Mouse (Mus musculus): ENCODE measurements at regions not wholly inside any gene's neighbourhood (a gene's known extent, or its start where the extent isn't known, plus 50 kb on each side); places are given as distances from the start of the nearest gene placed in this dataset.

DNA sequence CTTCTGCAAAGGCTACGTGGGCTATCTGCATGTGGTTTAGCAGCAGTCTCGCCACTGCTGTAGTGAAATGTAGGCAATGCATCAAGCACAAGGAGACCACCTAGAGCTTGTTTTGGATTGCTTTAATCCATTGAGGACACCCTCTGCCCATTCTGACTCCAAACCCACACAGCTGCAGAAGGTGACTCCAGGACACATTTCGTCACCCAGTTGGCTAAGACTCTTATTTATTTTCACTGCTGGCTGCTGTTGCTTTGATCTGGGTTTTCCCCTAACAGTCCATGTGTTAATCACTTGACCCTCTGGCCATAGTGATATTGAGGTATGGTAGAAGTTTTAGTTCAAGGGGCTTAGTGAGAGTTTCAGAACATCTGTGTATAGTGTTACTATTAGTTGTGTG lies 179.2 kb upstream of the Gm5148 start:
- Histone ChIP-seq H3K79me2 (ENCODE audit: control insufficient read depth, insufficient read depth) (no peaks in the 10 kb centered on the region), H3K27me3 (ENCODE audit: control insufficient read depth, insufficient read depth, insufficient read length) (no peaks in the 10 kb centered on the region), H3K36me3 (ENCODE audit: control insufficient read depth, insufficient read depth) (no peaks in the 10 kb centered on the region), H3K4me3 (no peak overlapping the region), H3K4me2 (ENCODE audit: low read depth) (no peak overlapping the region), H3ac (ENCODE audit: control insufficient read depth, insufficient read length) (no peak overlapping the region)
- TF ChIP-seq SRF (IDR thresholded peaks at IDR 0.05; ENCODE audit: control insufficient read depth, insufficient read length, low read depth) (no peak), MYOG (IDR thresholded peaks at IDR 0.05; ENCODE audit: control insufficient read depth in 1 of 3, insufficient read depth in 1 of 3, insufficient read length in 2 of 3, low read depth in 2 of 3) (no peak), POLR2AphosphoS2 (IDR thresholded peaks at IDR 0.05; ENCODE audit: insufficient read length, low read depth) (no peak), REST (IDR thresholded peaks at IDR 0.05; ENCODE audit: insufficient read depth, insufficient read length) (no peak), POLR2A (IDR thresholded peaks at IDR 0.05; ENCODE audit: insufficient read length, low read depth) (no peak), TCF12 (IDR thresholded peaks at IDR 0.05; ENCODE audit: insufficient read depth, poor library complexity, severe bottlenecking) (no peak), E2F4 (IDR thresholded peaks at IDR 0.05; ENCODE audit: insufficient read depth) (no peak), MAX (IDR thresholded peaks at IDR 0.05; ENCODE audit: low read depth) (no peak), CEBPB (IDR thresholded peaks at IDR 0.05; ENCODE audit: insufficient read depth, poor library complexity, severe bottlenecking) (no peak), TCF3 (IDR thresholded peaks at IDR 0.05; ENCODE audit: insufficient read length, low read depth) (no peak), MYOD1 (IDR thresholded peaks at IDR 0.05; ENCODE audit: control insufficient read depth in 1 of 3, insufficient read length in 2 of 3, low read depth in 2 of 3) (no peak), USF1 (IDR thresholded peaks at IDR 0.05; ENCODE audit: low read depth) (no peak)

DNA sequence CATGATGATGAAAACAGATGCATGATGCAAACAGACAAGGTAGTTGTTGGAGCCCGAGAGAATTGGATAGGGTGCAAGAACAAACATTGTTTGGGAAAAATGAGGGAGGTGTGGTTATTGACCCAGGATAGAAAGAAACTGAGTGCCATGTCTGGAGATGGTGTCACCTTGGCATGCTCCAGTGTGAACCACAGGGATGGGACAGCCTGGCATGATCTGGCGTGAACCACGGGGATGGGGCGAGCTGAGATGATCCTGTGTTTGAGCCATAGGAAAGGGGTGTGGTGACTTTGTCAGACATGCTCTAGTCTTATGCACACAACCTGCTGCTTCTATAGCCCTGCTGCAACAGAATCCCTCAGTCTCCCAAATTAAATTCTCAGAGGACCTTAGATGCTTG lies 178.7 kb upstream of the Gm5148 start:
- Histone ChIP-seq H3K79me2 (ENCODE audit: control insufficient read depth, insufficient read depth) (no peaks in the 10 kb centered on the region), H3K4me2 (ENCODE audit: low read depth) (no peak overlapping the region), H3K4me3 (no peak overlapping the region), H3K27me3 (ENCODE audit: control insufficient read depth, insufficient read depth, insufficient read length) (no peaks in the 10 kb centered on the region), H3K36me3 (ENCODE audit: control insufficient read depth, insufficient read depth) (no peaks in the 10 kb centered on the region), H3ac (ENCODE audit: control insufficient read depth, insufficient read length) (no peak overlapping the region)
- no peak for TF ChIP-seq E2F4 (IDR thresholded peaks at IDR 0.05; ENCODE audit: insufficient read depth)
- no peak for TF ChIP-seq USF1 (IDR thresholded peaks at IDR 0.05; ENCODE audit: low read depth)
- TF ChIP-seq MYOG (IDR thresholded peaks at IDR 0.05; ENCODE audit: control insufficient read depth in 1 of 3, insufficient read depth in 1 of 3, insufficient read length in 2 of 3, low read depth in 2 of 3) = no peak
- TF ChIP-seq CEBPB (IDR thresholded peaks at IDR 0.05; ENCODE audit: insufficient read depth, poor library complexity, severe bottlenecking) = no peak
- no peak for TF ChIP-seq POLR2AphosphoS2 (IDR thresholded peaks at IDR 0.05; ENCODE audit: insufficient read length, low read depth)
- TF ChIP-seq REST (IDR thresholded peaks at IDR 0.05; ENCODE audit: insufficient read depth, insufficient read length) = no peak
- no peak for TF ChIP-seq MAX (IDR thresholded peaks at IDR 0.05; ENCODE audit: low read depth)
- no peak for TF ChIP-seq TCF3 (IDR thresholded peaks at IDR 0.05; ENCODE audit: insufficient read length, low read depth)
- no peak for TF ChIP-seq TCF12 (IDR thresholded peaks at IDR 0.05; ENCODE audit: insufficient read depth, poor library complexity, severe bottlenecking)
- no peak for TF ChIP-seq POLR2A (IDR thresholded peaks at IDR 0.05; ENCODE audit: insufficient read length, low read depth)
- no peak for TF ChIP-seq SRF (IDR thresholded peaks at IDR 0.05; ENCODE audit: control insufficient read depth, insufficient read length, low read depth)
- no peak for TF ChIP-seq MYOD1 (IDR thresholded peaks at IDR 0.05; ENCODE audit: control insufficient read depth in 1 of 3, insufficient read length in 2 of 3, low read depth in 2 of 3)

DNA sequence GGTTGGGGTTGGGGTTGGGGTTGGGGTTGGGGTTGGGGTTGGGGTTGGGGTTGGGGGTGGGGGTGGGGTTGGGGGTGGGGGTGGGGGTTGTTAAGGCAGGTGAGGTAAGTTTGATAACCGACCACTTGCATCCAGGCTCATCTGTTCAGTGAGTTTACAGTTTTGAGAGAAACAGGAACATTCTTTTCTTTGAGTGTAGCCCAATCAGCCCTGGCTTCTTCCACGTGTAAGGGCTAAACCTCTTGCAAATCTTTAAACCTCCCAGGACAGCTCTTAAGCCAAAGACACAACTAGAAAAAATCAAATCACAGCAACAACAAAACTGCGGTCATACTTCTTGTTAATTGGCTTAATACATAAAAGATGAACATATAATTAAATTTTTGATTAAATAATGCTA lies 173.1 kb upstream of the Gm5148 start:
- Histone ChIP-seq H3ac (ENCODE audit: control insufficient read depth, insufficient read length) (no peak overlapping the region), H3K27me3 (ENCODE audit: control insufficient read depth, insufficient read depth, insufficient read length) (no peaks in the 10 kb centered on the region), H3K4me2 (ENCODE audit: low read depth) (no peak overlapping the region), H3K36me3 (ENCODE audit: control insufficient read depth, insufficient read depth) (no peaks in the 10 kb centered on the region), H3K79me2 (ENCODE audit: control insufficient read depth, insufficient read depth) (no peaks in the 10 kb centered on the region), H3K4me3 (no peak overlapping the region)
- no peak for TF ChIP-seq MAX (IDR thresholded peaks at IDR 0.05; ENCODE audit: low read depth)
- no peak for TF ChIP-seq TCF12 (IDR thresholded peaks at IDR 0.05; ENCODE audit: insufficient read depth, poor library complexity, severe bottlenecking)

DNA sequence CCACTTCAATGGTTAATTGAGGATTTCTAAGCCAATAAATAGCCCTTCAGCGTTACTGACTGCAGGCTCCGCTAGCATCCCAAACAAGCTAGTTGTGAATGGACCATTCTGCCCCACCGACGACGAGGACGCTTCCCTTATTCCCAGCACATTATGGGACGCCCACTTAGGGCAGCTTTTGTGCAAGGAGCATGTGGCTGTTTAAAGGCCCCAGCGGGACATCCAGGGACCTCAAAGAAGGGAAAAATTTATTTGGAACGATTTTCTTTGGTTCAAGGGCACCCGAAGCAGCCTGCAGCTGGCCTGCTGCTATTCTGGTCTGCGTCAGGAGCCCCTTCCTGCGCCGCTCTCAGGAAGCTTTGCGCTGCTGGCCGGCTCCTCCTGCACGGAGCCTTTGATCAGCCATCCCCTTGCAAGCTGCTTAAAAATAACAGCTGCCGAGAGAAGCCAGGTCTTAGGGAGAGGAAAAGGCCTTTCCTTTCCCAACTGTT lies 172.6 kb upstream of the Gm5148 start:
- Histone ChIP-seq H3K4me3 (no peak overlapping the region), H3K4me2 (ENCODE audit: low read depth) (no peak overlapping the region), H3K36me3 (ENCODE audit: control insufficient read depth, insufficient read depth) (no peaks in the 10 kb centered on the region), H3K27me3 (ENCODE audit: control insufficient read depth, insufficient read depth, insufficient read length) (no peaks in the 10 kb centered on the region), H3K79me2 (ENCODE audit: control insufficient read depth, insufficient read depth) (no peaks in the 10 kb centered on the region), H3ac (ENCODE audit: control insufficient read depth, insufficient read length) (no peak overlapping the region)
- no peak for TF ChIP-seq MYOG (IDR thresholded peaks at IDR 0.05; ENCODE audit: control insufficient read depth in 1 of 3, insufficient read depth in 1 of 3, insufficient read length in 2 of 3, low read depth in 2 of 3)
- no peak for TF ChIP-seq TCF12 (IDR thresholded peaks at IDR 0.05; ENCODE audit: insufficient read depth, poor library complexity, severe bottlenecking)
- TF ChIP-seq SRF (IDR thresholded peaks at IDR 0.05; ENCODE audit: control insufficient read depth, insufficient read length, low read depth) = no peak
- no peak for TF ChIP-seq USF1 (IDR thresholded peaks at IDR 0.05; ENCODE audit: low read depth)
- no peak for TF ChIP-seq TCF3 (IDR thresholded peaks at IDR 0.05; ENCODE audit: insufficient read length, low read depth)
- TF ChIP-seq POLR2A (IDR thresholded peaks at IDR 0.05; ENCODE audit: insufficient read length, low read depth) = no peak
- no peak for TF ChIP-seq E2F4 (IDR thresholded peaks at IDR 0.05; ENCODE audit: insufficient read depth)
- no peak for TF ChIP-seq MAX (IDR thresholded peaks at IDR 0.05; ENCODE audit: low read depth)
- no peak for TF ChIP-seq POLR2AphosphoS2 (IDR thresholded peaks at IDR 0.05; ENCODE audit: insufficient read length, low read depth)
- TF ChIP-seq MYOD1 (IDR thresholded peaks at IDR 0.05; ENCODE audit: control insufficient read depth in 1 of 3, insufficient read length in 2 of 3, low read depth in 2 of 3) = no peak
- no peak for TF ChIP-seq REST (IDR thresholded peaks at IDR 0.05; ENCODE audit: insufficient read depth, insufficient read length)
- no peak for TF ChIP-seq CEBPB (IDR thresholded peaks at IDR 0.05; ENCODE audit: insufficient read depth, poor library complexity, severe bottlenecking)

DNA sequence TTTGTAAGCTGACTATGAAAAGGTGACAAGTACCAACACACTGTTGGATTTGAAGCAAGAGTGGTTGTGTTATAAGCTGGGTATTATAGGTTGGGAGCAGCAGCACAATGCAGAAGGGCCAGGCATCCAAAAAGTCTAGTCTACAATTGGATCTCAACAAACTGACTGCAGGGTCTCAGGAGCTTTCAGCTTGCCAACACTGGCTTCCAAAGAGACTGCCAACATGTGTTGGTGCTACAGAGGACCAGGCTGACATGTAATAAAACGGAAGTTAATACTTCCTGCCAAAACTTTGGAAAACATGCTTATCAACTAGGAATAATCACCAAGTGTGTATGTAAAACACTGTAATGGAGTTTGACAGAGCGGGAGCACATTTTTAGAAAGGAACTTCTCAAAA lies 170.3 kb upstream of the Gm5148 start:
- Histone ChIP-seq H3ac (ENCODE audit: control insufficient read depth, insufficient read length) (no peak overlapping the region), H3K4me3 (no peak overlapping the region), H3K79me2 (ENCODE audit: control insufficient read depth, insufficient read depth) (no peaks in the 10 kb centered on the region), H3K36me3 (ENCODE audit: control insufficient read depth, insufficient read depth) (no peaks in the 10 kb centered on the region), H3K4me2 (ENCODE audit: low read depth) (no peak overlapping the region), H3K27me3 (ENCODE audit: control insufficient read depth, insufficient read depth, insufficient read length) (no peaks in the 10 kb centered on the region)
- TF ChIP-seq CEBPB (IDR thresholded peaks at IDR 0.05; ENCODE audit: insufficient read depth, poor library complexity, severe bottlenecking) = no peak
- TF ChIP-seq MYOG (IDR thresholded peaks at IDR 0.05; ENCODE audit: control insufficient read depth in 1 of 3, insufficient read depth in 1 of 3, insufficient read length in 2 of 3, low read depth in 2 of 3) = no peak
- no peak for TF ChIP-seq USF1 (IDR thresholded peaks at IDR 0.05; ENCODE audit: low read depth)
- TF ChIP-seq POLR2A (IDR thresholded peaks at IDR 0.05; ENCODE audit: insufficient read length, low read depth) = no peak
- TF ChIP-seq MYOD1 (IDR thresholded peaks at IDR 0.05; ENCODE audit: control insufficient read depth in 1 of 3, insufficient read length in 2 of 3, low read depth in 2 of 3) = no peak
- no peak for TF ChIP-seq TCF12 (IDR thresholded peaks at IDR 0.05; ENCODE audit: insufficient read depth, poor library complexity, severe bottlenecking)
- TF ChIP-seq POLR2AphosphoS2 (IDR thresholded peaks at IDR 0.05; ENCODE audit: insufficient read length, low read depth) = no peak
- no peak for TF ChIP-seq REST (IDR thresholded peaks at IDR 0.05; ENCODE audit: insufficient read depth, insufficient read length)

Data from myocyte (in vitro differentiated cells).